Mouse (Mus musculus) retina, postnatal 1 day (tissue): ENCODE data around the gene Usp21.

Experiments used
- DNase-seq: peaks from one replicate; pipeline ENCODE4 v3.0.0-alpha.2; 2012

Usp21 gene

DNA sequence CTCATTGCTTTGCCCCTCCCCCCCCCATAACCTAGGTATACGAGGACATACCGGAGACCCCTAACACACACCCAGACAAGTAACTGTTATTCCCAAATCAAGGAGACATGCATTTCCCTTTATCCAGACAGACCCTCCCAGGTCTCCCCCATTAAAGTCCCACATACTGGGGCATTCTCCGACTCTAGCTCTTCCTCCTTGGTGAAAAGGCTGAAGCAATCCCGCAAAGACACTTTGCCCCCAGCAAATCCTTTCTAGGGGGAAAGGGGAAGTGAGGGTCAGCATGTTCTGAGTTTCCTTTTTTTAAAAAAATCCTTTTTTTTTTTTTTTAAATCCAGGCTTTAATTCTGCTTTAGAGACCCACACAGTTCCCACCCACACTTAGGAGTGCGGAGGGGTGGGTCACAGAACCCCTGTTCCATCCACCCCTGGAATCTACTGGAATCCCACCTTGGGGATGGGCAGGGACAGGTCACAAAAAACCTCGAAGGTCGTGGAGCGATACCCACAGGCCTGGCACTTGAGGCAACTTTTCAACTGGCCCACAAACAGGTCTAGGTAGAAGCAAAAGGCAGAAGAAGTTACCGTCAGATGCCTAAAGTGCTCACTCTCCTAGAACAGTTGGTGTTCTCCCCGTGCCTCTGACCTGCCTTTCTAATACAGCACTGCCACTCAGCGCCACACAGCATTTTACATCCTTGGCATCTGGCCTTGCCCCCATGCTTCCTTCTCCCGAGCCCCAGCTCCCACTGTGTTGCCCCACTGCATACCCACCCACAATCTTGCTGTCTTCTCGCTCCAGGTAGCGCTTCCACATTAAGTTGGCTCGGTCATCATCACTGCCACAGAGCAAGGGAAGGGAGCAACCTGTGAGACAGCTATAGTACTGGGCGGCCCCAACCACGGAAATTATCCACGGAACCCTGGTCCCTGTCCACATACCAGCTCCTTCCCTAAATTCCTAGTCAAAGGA lies 4.3 kb downstream of the Usp21 start:
- no peak for DNase-seq

- DNase-seq, result no peak
These were observed 5.5 kb downstream of the Usp21 start for GRCm38 (mm10) chr1:171282086-171282805.

GRCm38 (mm10) chr1:171281528-171281923 lies 6.3 kb downstream of the Usp21 start:
- DNase-seq, result peak; percentile 85

DNA sequence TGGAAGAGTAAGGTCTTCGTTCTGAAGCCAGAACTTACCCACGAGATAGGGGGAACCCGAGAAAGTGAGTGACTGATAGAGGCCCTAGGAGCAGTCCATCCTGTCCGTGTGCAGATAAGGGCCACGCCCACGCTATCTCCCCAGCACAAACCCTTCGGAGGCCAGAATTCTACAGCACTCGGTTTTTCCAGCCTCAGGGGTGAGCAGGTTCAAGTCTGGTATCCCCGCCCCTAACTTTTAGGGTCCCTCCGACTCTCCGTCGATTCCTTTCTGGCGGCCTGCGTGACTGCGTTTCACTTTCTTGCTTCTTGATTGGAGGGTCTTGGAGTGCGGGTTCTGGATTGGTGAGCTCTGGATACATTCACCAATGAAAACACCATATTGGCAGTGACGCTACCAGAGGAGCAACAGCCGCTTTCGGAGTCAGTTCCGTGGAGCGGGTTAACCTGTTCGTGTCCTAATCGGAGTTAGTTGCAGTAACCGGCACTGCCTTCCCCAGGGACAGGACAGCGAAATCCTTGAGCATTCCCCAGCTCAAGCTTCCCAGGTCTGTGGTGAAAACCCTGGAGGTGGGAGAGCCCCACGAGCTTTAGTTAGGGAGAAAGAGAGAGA lies 6.8 kb downstream of the Usp21 start, which contains the start of gene Ppox:
Ppox (minus strand) TSS at position 271 of the 612 bp plus-strand sequence.
- peak; percentile 99 for DNase-seq

DNA sequence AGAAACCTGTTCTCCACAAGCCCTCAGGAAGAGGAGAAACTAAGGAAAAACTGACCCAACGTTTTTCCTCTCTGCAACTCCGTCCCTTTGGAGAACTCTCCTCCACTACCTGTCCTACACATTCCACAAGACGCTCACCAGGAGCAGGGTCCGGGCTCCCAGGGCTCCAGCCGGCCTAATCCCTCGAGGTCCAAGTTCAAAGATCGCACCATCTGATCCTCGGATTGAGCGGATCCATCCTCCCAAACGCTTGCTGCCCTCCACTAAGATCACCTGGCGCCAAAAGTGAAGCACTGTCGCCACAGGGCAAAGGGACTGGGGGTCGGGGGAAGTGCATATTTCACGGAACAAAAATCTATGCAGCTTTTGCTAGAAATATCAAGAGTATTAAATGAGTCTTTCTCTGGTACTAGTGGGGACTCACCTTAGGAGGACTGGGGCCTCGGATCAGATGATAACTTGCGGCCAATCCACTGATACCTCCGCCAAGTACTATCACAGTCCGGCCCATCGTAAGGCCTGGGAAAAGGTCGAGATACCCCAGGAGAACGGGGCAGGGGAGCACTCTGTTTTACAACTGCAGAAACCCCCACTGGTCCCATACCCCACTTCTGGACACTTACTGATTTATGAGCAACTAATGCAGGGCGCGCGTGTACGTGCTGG lies 7.4 kb downstream of the Usp21 start:
- DNase-seq, result no peak

DNA sequence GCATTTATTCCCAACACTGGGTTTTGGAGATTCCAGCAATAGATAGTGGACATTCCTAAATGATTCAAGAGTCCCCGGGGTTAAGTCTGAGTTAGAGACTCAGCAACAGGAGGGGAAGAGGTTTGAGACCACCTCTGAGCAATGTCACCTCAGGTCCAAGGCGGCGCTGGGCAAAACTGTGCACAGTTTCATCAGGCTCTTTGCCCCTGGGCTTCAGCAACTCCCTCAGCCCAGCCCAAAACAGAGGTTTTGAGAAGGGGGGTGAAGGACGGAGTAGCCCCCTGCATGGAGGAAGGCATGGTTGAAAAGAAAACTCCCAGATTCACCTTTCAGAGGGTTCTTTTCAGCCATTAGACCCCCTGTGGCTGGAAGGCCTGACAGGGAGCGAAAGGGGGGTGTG lies 8.1 kb downstream of the Usp21 start:
- DNase-seq, result no peak

GRCm38 (mm10) chr1:171279012-171279705 lies 8.6 kb downstream of the Usp21 start:
- DNase-seq, result no peak

- DNase-seq, result no peak
These were observed 9.4 kb downstream of the Usp21 start for GRCm38 (mm10) chr1:171278436-171278835.

GRCm38 (mm10) chr1:171277736-171278135 lies 10.1 kb downstream of the Usp21 start:
- no peak for DNase-seq

DNA sequence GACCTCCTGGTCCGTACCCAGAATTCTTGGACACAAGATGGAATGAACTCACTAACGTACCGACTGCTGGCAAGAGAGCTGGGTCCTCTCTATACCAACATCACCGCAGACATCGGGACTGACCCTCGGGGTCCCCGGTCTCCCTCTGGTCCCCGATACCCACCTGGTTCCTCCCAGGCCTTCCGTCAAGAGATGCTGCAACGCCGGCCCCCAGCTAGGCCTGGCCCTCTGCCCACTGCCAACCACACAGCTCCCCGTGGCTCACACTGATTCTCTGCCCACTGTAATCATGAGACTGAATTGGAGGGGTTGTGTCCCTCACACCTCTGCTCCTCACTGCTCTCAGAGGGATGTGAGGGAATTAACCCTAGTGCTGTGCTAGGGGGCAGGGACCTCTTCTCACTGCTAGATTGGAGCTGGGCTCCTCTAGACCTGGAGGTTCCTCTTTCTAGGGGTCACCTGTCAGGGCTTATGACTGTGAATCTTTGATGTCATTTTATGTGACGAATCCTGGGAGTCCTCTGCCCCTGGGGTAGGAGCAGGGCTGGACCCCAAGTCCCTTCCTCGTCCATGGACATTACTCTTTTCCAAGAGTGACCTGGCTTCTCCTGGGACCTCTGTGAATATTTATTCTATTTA lies 11.6 kb downstream of the Usp21 start:
- DNase-seq, result no peak

- no peak for DNase-seq
These were observed 12.6 kb downstream of the Usp21 start for GRCm38 (mm10) chr1:171275144-171275734.

DNA sequence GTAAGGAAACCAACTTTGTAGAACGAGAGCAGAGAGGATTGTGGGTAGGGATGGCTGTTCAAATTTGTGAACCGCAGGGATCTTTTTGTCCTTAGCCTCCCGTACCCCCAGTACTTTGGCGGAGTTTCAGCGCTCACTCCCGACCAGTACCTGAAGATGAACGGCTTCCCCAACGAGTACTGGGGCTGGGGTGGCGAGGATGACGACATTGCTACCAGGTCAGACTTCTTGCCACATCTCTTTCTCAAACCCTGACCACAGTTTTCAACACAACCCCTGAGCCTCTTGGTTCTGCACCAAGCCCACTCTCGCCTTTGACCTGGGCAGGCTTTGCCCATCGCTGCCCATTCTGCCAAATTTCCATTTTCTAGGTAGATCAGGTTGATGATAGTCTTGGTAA lies 13.6 kb downstream of the Usp21 start:
- DNase-seq, result no peak

DNA sequence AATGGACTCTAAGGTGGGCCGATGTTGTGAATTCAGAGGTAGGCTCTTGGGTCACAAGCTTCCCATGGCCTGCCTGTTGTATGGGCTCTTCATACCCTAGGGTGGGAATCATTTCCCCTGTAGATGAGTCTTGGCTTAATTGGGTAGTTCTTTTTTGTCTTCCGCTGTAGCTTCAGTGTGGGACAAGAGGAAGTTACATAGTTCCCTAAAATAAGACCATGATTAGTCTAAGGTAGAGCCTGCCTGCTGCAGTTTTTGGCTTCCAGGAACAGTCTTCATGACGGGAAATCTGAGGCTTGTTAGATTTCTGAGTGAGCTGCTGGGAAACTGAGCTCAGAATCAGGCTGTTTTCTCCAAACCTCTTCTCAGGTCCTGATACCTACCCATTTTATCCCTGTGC lies 15.7 kb downstream of the Usp21 start:
- no peak for DNase-seq

GRCm38 (mm10) chr1:171271622-171272021 lies 16.2 kb downstream of the Usp21 start:
- DNase-seq, result no peak

GRCm38 (mm10) chr1:171271196-171271595 lies 16.6 kb downstream of the Usp21 start:
- no peak for DNase-seq

DNA sequence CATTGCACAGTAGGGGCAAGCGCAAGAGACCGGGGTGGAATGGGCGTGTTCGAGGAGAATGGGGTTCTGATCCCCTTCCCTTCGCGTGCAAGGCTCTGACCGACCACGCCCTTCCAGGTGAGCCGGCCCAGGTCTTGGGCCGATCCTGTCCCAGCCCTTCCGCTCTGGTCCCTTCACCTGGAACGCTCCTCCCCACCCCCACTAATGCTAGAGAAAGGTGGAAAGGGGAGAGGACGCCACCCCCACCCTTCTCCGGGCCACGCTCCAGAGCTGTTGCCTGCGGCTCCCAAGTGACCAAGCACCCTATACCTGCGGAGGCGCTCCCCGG lies 17.3 kb downstream of the Usp21 start:
- DNase-seq, result no peak

DNA sequence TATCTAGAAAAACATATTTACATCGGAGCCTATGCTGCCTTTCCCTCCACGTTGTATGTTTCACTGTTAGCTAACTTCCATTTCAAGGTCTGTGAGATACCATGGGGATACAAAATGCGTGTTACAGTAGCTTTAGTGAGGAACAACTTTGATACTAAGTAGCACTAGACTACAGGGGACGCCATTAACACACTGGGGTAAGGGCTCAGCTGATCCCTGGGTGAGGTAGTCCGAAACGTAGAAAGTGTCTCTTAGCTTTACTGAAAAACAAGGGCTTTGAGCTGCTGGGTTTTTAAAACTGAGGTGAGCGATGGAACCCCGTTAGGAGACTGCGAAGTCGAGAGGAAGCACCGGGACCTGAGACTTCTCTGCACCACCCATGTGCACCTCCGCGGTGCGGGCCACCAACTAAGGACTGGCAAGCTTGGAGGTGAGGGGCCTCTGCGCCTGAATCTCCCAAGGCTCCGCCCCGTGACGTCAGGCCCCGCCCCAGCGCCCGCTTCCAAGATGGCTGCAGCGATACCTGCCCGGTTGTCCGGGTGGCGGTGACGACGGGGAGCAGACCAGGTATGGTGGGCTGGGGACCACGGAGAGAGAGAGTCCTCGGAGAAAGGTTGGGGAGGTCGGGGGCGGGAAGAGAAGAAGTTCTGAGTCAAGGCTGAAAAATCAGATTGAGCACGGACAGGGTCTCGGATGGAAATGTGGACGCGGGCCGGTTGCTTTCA lies 17.8 kb downstream of the Usp21 start, which contains the start of gene B4galt3:
B4galt3 (plus strand) TSS at position 481 of the 725 bp plus-strand sequence.
- peak; percentile 94 for DNase-seq

DNA sequence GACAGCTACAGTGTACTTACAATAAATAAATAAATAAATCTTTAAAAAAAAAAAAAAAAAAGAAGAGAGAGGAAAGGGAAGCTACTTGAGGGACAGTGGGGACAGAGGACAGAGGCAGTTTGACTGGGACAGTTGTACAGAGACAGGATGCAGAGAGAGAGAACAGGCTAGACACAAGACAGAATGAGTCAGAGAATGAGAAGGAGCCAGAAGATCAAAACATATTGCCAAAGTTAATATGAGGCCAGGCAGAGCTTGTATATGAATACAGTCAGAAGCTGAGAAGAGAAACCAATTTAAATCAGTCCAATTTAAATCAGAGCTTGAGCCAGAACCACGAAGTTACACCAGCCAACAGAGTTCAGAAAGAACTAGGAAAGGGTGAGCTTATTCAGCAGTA lies 19.4 kb downstream of the Usp21 start:
- no peak for DNase-seq

GRCm38 (mm10) chr1:171265971-171266744 lies 21.6 kb downstream of the Usp21 start:
- no peak for DNase-seq
